Mouse (Mus musculus) thymus, adult 2 months (tissue): ENCODE measurements around the gene Rimkla.

Experiments
- CTCF ChIP-seq: fragments of 200-500 bp; IDR thresholded peaks from 2 replicates; pipeline ENCODE4 v1.5.1; 2012; ENCODE audit warnings: mild to moderate bottlenecking, control low read depth, low read length, moderate library complexity, borderline replicate concordance; ENCODE audit not compliant: control insufficient read depth, poor library complexity, insufficient read depth; ENCODE audit errors: extremely low read depth
- POLR2A ChIP-seq: fragments of 200-500 bp; IDR thresholded peaks from 2 replicates; pipeline ENCODE4 v1.6.1; 2012; ENCODE audit warnings: mild to moderate bottlenecking, low read length, control low read depth, moderate library complexity; ENCODE audit not compliant: control insufficient read depth, poor library complexity, insufficient read depth; ENCODE audit errors: extremely low read depth

- TF ChIP-seq CTCF (no peak), POLR2A (no peak)
Measured at GRCm38 (mm10) chr4:119539836-119540532, 47.6 kb upstream of the Rimkla start.
